Mouse (Mus musculus) intestine, embryonic 16.5 days (tissue): Measurements from ENCODE around the gene Tapbp. TPM values are rescaled to one million over a fixed set of nuclear protein-coding genes. Genes with fewer than 3 reads are reported as not detected.
A peak's percentile ranks its signal among the peaks of the same experiment; 100 is the strongest.
"Not testable (repeated sequence)": the region's sequence is repeated elsewhere in the genome, so short reads cannot be mapped to it uniquely, and the experiment has no call there.

Experiments
- ATAC-seq: fragments of 200-750 bp; cut with Nextera tagmentation; 2 replicates; pipeline ENCODE4 v1.8.0; 2017; ENCODE audit warnings: moderate TSS enrichment, moderate library complexity
- H3K27ac ChIP-seq: fragments of 300-500 bp; sonication (generic); 2 replicates; pipeline ENCODE4 v1.5.1; 2014; ENCODE audit warnings: mild to moderate bottlenecking, low read length
- H3K27me3 ChIP-seq: fragments of 300-500 bp; sonication (generic); replicated peaks from 2 replicates; pipeline ENCODE4 v1.6.1; 2014; ENCODE audit warnings: low read length, control low read depth, mixed read lengths; ENCODE audit not compliant: control insufficient read depth, insufficient read depth
- H3K36me3 ChIP-seq: fragments of 300-500 bp; sonication (generic); 2 replicates; pipeline ENCODE4 v1.6.1; 2014; ENCODE audit warnings: low read length, control low read depth; ENCODE audit not compliant: control insufficient read depth, insufficient read depth
- H3K4me1 ChIP-seq: fragments of 300-500 bp; sonication (generic); 2 replicates; pipeline ENCODE4 v1.6.1; 2014; ENCODE audit warnings: low read length, control low read depth, mixed read lengths; ENCODE audit not compliant: control insufficient read depth, insufficient read depth
- H3K4me2 ChIP-seq: fragments of 300-500 bp; sonication (generic); 2 replicates; pipeline ENCODE4 v1.6.1; 2014; ENCODE audit warnings: low read depth, low read length, control low read depth
- H3K4me3 ChIP-seq: fragments of 300-500 bp; sonication (generic); 2 replicates; pipeline ENCODE4 v1.5.1; 2014; ENCODE audit warnings: mild to moderate bottlenecking, low read length
- H3K9ac ChIP-seq: fragments of 300-500 bp; sonication (generic); 2 replicates; pipeline ENCODE4 v1.6.1; 2014; ENCODE audit warnings: low read depth, low read length
- H3K9me3 ChIP-seq: fragments of 300-500 bp; sonication (generic); 2 replicates; pipeline ENCODE4 v1.6.1; 2016; ENCODE audit warnings: low read length, control low read depth; ENCODE audit not compliant: control insufficient read depth
- WGBS: fragments of 180-500 bp; shearing (Covaris S2); extraction: QIAGEN DNeasy Blood & Tissue Kit; methylation state at CpG from one replicate; pipeline ENCODE4 v1.1.7; 2014; 5-methylcytosine and 5-hydroxymethylcytosine counted together
- polyA plus RNA-seq: library from polyadenylated mRNA; unstranded; fragments of >200 nt; fragmentation: Nextera tagmentation; extraction: Ambion mirVana; gene quantifications from 2 replicates; pipeline ENCODE4 v1.2.1, GENCODE M21; 2015

The Tapbp gene
- polyA plus RNA-seq, 1 experiment from 2014 or later = 44.5 TPM

- Histone ChIP-seq H3K36me3 (no peaks in the 10 kb centered on the region), H3K9ac (no peak overlapping the region), H3K27me3 (no peaks in the 10 kb centered on the region), H3K27ac (no peak overlapping the region), H3K4me1 (no peaks in the 10 kb centered on the region), H3K4me2 (no peak overlapping the region), H3K9me3 (no peaks in the 10 kb centered on the region), H3K4me3 (no peak overlapping the region)
- WGBS = 29% methylated on average over 4 of the region's 4 CpGs
- no peak for ATAC-seq
These were observed 13.6 kb upstream of the Tapbp start for GRCm38 (mm10) chr17:33902079-33902478.

GRCm38 (mm10) chr17:33902491-33902890 is 13.2 kb upstream of the Tapbp start:
- H3K9me3 ChIP-seq = no peaks in the 10 kb centered on the region
- ATAC-seq = no peak
- H3K4me2 ChIP-seq = no peak overlapping the region
- no peaks in the 10 kb centered on the region for H3K36me3 ChIP-seq
- H3K9ac ChIP-seq = no peak overlapping the region
- WGBS = 79% methylated on average over 7 of the region's 7 CpGs
- H3K27ac ChIP-seq = no peak overlapping the region
- no peak overlapping the region for H3K4me3 ChIP-seq
- H3K4me1 ChIP-seq = no peaks in the 10 kb centered on the region
- H3K27me3 ChIP-seq = no peaks in the 10 kb centered on the region

- not testable (repeated sequence) for H3K4me2 ChIP-seq, H3K27ac ChIP-seq, H3K9me3 ChIP-seq, ATAC-seq, H3K9ac ChIP-seq, H3K27me3 ChIP-seq, H3K36me3 ChIP-seq, H3K4me3 ChIP-seq, H3K4me1 ChIP-seq
- WGBS = 67% methylated on average over 6 of the region's 6 CpGs
These were observed 11.6 kb upstream of the Tapbp start for GRCm38 (mm10) chr17:33903911-33904651.

DNA sequence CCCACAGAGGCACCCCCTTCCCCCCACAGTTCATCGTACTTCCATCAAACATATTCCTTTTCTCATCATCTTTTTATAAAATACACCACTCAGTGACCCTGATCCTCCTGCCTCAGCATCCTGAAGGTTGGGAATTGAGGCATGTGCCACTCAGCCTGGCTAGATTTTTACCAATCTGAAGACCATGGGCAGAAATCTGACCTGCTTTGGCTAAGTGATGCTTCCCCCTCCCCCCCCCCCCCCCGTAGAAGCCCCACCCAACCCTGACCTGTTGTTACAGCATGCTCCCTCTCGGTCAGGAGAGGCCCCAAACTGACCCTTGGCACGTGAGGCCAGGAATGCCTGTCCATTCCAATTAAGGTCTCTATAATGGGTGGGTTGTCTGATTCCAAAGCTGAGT is 10.9 kb upstream of the Tapbp start, which contains the start of gene Platr17:
Gene Platr17 (plus strand): TSS at position 301 of the 400 bp plus-strand sequence.
- H3K4me1 ChIP-seq, H3K27ac ChIP-seq, ATAC-seq, H3K4me3 ChIP-seq, H3K27me3 ChIP-seq, H3K36me3 ChIP-seq, H3K9me3 ChIP-seq, H3K4me2 ChIP-seq, H3K9ac ChIP-seq: not testable (repeated sequence)
- WGBS = 33% methylated on average over 4 of the region's 4 CpGs

DNA sequence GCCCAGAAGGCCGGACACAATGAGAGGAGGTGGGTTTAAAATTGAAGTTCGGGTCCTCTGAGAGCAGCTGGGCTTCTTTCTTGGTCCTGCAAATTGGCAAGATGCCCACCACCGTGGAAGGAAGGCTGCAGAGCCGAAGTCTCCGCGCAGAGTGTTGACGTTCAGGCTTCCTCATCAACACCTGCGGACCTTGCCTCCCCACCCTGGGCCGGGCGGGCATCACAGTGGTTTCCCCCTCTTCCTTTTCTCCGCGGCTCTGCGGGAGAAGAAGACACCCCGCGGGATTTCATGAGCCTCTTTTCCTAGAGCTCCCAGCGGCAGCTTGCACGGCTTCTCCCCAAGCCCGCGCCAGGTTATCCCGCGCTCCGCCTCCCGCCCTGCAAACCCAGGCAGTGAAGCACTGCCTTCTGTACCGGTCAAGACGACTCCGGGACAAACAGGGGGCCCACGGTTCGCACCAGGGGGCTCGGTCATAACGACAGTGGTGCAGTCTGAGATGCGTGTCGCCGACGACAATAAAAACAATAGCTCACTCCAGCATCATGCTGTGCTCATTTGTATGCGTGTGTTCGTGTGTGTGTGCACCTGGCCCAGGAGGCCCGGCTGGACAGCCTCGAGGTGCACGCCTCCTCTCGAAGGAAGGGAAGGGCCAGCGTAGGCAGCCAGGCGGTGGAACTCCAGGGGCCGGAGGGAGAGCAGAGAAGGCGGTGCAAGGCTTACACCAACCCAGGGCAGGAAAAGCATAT is 7.2 kb upstream of the Tapbp start:
- ATAC-seq = peak; percentile 70
- Histone ChIP-seq H3K27me3 (no peaks in the 10 kb centered on the region), H3K4me3 (peak overlapping the region; percentile 91), H3K9ac (peak overlapping the region; percentile 99), H3K36me3 (peaks cover 14% of the 10 kb centered on the region), H3K9me3 (no peaks in the 10 kb centered on the region), H3K4me1 (peaks cover 9% of the 10 kb centered on the region; the same call in 1 of the 2 replicates), H3K4me2 (peak overlapping the region; percentile 95), H3K27ac (peak overlapping the region; percentile 95)
- WGBS = under 1% methylated on average over 41 of the region's 44 CpGs

DNA sequence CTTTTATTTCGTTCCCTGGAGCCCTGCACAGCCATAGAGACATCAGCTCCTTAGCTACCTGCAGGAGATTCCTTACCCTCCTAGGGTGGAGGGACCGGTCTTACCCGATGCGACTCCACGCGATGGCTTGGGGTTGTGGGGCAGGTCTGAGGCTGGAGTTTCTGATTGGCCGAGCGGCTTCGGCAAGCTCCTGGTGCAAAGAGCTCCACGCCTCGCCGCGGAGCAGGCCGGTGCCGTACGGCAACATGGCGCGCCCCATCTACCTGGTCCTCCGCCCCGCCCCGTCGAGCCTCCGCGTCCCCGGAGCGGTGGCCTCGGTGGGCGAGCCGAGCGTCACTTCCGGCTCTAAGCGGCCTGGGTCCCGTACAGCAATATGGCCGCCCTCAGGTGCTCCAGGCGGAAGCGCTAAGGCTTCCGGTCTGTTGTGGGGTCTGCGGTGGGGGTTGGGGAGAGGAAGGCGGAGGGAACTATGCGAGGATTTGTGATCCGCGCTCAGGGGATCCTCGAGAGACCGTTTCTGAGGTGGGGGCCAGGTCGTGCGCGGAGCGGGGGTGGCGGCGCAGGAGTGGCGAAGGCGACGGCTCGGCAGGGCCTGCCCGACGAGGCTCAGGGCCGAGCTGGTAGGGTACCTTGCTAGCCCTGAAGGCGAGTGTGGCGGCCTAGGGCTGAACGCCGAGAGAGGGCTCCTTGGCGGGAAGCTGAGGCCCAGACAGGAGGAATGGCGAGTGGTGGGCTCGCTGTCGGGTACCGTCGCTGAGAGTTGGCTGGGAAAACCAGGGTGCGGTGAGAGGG is 6.4 kb upstream of the Tapbp start, which contains the start of gene Daxx:
Gene Daxx (plus strand): TSS at position 338 of the 792 bp plus-strand sequence.
- H3K36me3 ChIP-seq = peaks cover 21% of the 10 kb centered on the region
- no peaks in the 10 kb centered on the region for H3K9me3 ChIP-seq
- WGBS = under 1% methylated on average over 68 of the region's 68 CpGs
- peaks cover 9% of the 10 kb centered on the region; the same call in 1 of the 2 replicates for H3K4me1 ChIP-seq
- ATAC-seq = peak; percentile 97
- no peaks in the 10 kb centered on the region for H3K27me3 ChIP-seq
- peak within 1 kb of the TSS; percentile 99 for H3K9ac ChIP-seq
- peak within 1 kb of the TSS; percentile 96 for H3K27ac ChIP-seq
- peak within 1 kb of the TSS; percentile 91 for H3K4me3 ChIP-seq
- peak within 1 kb of the TSS; percentile 95 for H3K4me2 ChIP-seq

DNA sequence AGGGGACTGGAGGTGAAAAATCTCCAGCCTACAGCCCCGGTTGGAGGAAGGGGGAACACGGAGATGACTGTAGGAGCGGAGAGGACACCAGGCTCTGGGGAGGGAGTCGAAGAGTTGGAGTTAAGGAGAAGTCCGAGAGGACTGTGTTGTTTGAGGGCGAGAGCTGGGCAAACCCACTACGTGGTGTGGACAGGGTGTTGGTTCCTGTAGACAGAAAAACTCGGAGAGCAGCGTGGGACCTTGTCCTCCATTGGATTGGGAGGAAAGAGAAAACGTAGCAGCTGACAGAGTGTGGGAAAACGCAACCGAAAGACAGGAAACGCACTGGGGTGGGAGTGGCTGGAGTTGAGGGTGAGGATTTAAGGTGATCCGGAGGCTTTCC is 5.8 kb upstream of the Tapbp start:
- under 1% methylated on average over 14 of the region's 14 CpGs for WGBS

DNA sequence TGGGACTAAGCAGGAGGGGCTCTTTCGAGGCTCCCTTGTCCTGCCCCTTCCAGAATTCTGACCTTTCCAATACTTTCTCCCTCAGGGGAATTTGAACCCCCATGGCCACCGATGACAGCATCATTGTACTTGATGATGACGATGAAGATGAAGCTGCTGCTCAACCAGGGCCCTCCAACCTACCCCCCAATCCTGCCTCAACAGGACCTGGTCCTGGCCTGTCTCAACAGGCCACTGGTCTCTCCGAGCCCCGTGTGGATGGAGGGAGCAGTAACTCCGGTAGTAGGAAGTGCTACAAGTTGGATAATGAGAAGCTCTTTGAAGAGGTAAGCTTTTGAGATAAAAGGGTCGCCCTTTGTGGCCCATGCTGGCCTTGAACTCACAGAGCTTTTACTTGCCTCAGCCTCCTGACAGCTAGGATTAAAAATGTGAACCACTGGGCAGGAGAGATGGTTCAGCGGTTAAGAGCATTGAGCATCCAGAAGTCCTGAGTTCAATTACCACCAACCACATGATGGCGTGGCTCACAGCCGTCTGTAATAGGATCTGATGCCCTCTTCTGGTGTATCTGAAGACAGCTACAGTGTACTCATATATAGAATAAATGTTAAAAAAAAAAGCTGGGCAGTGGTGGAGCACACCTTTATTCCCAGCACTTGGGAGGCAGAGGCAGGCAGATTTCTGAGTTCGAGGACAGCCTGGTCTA is 5.2 kb upstream of the Tapbp start:
- Histone ChIP-seq H3K4me3 (peak overlapping the region; percentile 91), H3K9ac (peak overlapping the region; percentile 99), H3K9me3 (no peaks in the 10 kb centered on the region), H3K4me1 (peaks cover 16% of the 10 kb centered on the region), H3K4me2 (peak overlapping the region; percentile 65), H3K27me3 (no peaks in the 10 kb centered on the region), H3K27ac (peak overlapping the region; percentile 96), H3K36me3 (peaks cover 23% of the 10 kb centered on the region)
- no peak for ATAC-seq
- WGBS = 45% methylated on average over 11 of the region's 11 CpGs

More for the DNA sequence above, 5.8 kb upstream of the Tapbp start:
- Histone ChIP-seq H3K27ac (peak overlapping the region; percentile 96), H3K36me3 (peaks cover 23% of the 10 kb centered on the region), H3K4me3 (peak overlapping the region; percentile 91), H3K9ac (peak overlapping the region; percentile 99), H3K4me2 (peak overlapping the region; percentile 65), H3K27me3 (no peaks in the 10 kb centered on the region), H3K4me1 (peaks cover 10% of the 10 kb centered on the region), H3K9me3 (no peaks in the 10 kb centered on the region)
- peak; percentile 8 for ATAC-seq
